In the genomic region with DNA sequence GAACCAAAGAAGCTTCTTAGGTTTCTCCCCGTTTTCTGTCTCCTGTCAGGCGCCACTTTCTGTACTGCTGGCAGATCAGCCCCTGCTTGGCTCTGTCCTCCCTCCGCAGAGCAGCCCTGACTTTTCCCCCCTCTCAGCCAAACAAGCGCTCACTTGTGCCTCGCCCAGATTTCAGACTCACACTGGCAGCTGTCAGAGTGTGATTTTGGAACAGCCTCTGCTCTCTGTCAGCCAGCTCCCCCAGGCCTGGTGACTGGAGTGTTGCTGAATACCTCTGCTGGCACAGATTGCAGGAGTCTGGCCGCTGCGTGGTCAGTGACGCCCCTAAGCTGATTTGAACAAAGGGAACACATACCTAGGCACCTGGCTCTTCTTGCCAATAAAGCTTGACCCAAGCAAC, we compare ENCODE assay signal across 9 mouse cellular contexts. TPM values are rescaled to one million over a fixed set of nuclear protein-coding genes. Genes with fewer than 3 reads are reported as not detected.
A peak's percentile ranks its signal among the peaks of the same experiment; 100 is the strongest.
DNase-seq lines count a peak whose midpoint lies in the region; ATAC-seq and TF ChIP-seq lines count a peak whose summit lies in the region.
"Had no signal": no experiment of that assay in that cellular context is flagged by ENCODE, and none has a peak within 500 bp of the region (broad histone marks: within the 10 kb centered on the region; RNA-seq: fewer than 3 reads in every experiment).

No protein-coding gene starts in this region.

- intact Hi-C loops in gastrocnemius, adult 2 months (cut with DNase I), result no loop called here

- peak overlapping the region; percentile 25 for H3K27ac ChIP-seq in gastrocnemius, adult 2 months
- no peak overlapping the region for H3K27ac ChIP-seq in hindbrain, embryonic 16.5 days (ENCODE audit: low read depth, low read length)
- H3K27ac ChIP-seq in lung, embryonic 16.5 days (ENCODE audit: low read length), result peak overlapping the region; percentile 2; the same call in 1 of the 2 replicates
- H3K27ac ChIP-seq: neural tube, embryonic 13.5 days had no signal

- H3K4me1 ChIP-seq in hindbrain, embryonic 16.5 days (ENCODE audit: control insufficient read depth, insufficient read depth, low read depth, low read length), result peaks cover 5% of the 10 kb centered on the region; the same call in 1 of the 2 replicates
- peaks cover 4% of the 10 kb centered on the region for H3K4me1 ChIP-seq in lung, embryonic 16.5 days (replicated peaks; ENCODE audit: control insufficient read depth, insufficient read depth, low read length)
- H3K4me1 ChIP-seq: neural tube, embryonic 13.5 days had no signal

- H3K9ac ChIP-seq in hindbrain, embryonic 16.5 days (ENCODE audit: low read depth, low read length), result no peak overlapping the region
- no peak overlapping the region for H3K9ac ChIP-seq in lung, embryonic 16.5 days (ENCODE audit: low read length)
- H3K9ac ChIP-seq: neural tube, embryonic 13.5 days had no signal

- peaks cover 2% of the 10 kb centered on the region; the same call in 1 of the 2 replicates for H3K36me3 ChIP-seq in hindbrain, embryonic 16.5 days (ENCODE audit: control insufficient read depth, insufficient read depth, low read length)
- no peaks in the 10 kb centered on the region; the same call in 1 of the 2 replicates for H3K36me3 ChIP-seq in lung, embryonic 16.5 days (ENCODE audit: control insufficient read depth, insufficient read depth, low read length)

- whole genome bisulfite sequencing in hindbrain, embryonic 16.5 days, result 46% methylated on average over 8 of the region's 8 CpGs
- 26% methylated on average over 8 of the region's 8 CpGs for WGBS in lung, embryonic 16.5 days

- peak overlapping the region; percentile 34 for H3K4me3 ChIP-seq in gastrocnemius, adult 2 months
- H3K4me3 ChIP-seq in hindbrain, embryonic 16.5 days (ENCODE audit: low read length), result no peak overlapping the region
- no peak overlapping the region for H3K4me3 ChIP-seq in lung, embryonic 16.5 days (ENCODE audit: low read length)
- H3K4me3 ChIP-seq: neural tube, embryonic 13.5 days had no signal

- peak; percentile 27 for DNase-seq in urinary bladder, postnatal 14 days (ENCODE audit: low spot score)
- no peak for DNase-seq in urinary bladder, adult 18-20 months (ENCODE audit: low spot score in 2 of 2)
- DNase-seq in gastrocnemius, adult 2 months, result peak; percentile 84
- no peak for DNase-seq in spleen, adult 12 weeks (ENCODE audit: low spot score)

- H3K9me3 ChIP-seq in hindbrain, embryonic 16.5 days (ENCODE audit: control insufficient read depth, low read length), result no peaks in the 10 kb centered on the region
- H3K9me3 ChIP-seq in lung, embryonic 16.5 days (ENCODE audit: control insufficient read depth, low read length), result no peaks in the 10 kb centered on the region
- H3K9me3 ChIP-seq: neural tube, embryonic 13.5 days had no signal

- ATAC-seq in hindbrain, embryonic 16.5 days, result peak; percentile 80
- ATAC-seq in lung, embryonic 16.5 days (ENCODE audit: low read depth), result peak; percentile 90
- ATAC-seq in CD4-positive, CD25-positive, alpha-beta regulatory T cell, adult 4 months, result no peak

- TF ChIP-seq CTCF in gastrocnemius, adult 2 months (IDR thresholded peaks at IDR 0.05), result no peak

- H3K4me2 ChIP-seq in hindbrain, embryonic 16.5 days (ENCODE audit: low read length), result no peak overlapping the region
- H3K4me2 ChIP-seq in lung, embryonic 16.5 days (ENCODE audit: low read depth, low read length), result no peak overlapping the region
- H3K4me2 ChIP-seq: neural tube, embryonic 13.5 days had no signal

- no peaks in the 10 kb centered on the region for H3K27me3 ChIP-seq in hindbrain, embryonic 16.5 days (replicated peaks; ENCODE audit: control insufficient read depth, insufficient read depth, low read length)
- H3K27me3 ChIP-seq in lung, embryonic 16.5 days (ENCODE audit: control insufficient read depth, insufficient read depth, low read depth, low read length), result peaks cover 9% of the 10 kb centered on the region; the same call in 1 of the 2 replicates
- H3K27me3 ChIP-seq: neural tube, embryonic 13.5 days had no signal

RNA-seq across cellular contexts. Expression of a gene that starts 9.8 kb away (rescaled TPM):
- total RNA-seq in gastrocnemius, adult 2 months (2021), result not detected
- polyA plus RNA-seq in hindbrain, embryonic 16.5 days (2015; fragmentation: Nextera tagmentation; extraction: Ambion mirVana), result not detected in 2 replicates
- polyA plus RNA-seq in lung, embryonic 16.5 days (2015; fragmentation: Nextera tagmentation; extraction: Ambion mirVana), result not detected in 2 replicates
- not detected for polyA plus RNA-seq in CD4-positive, CD25-positive, alpha-beta regulatory T cell, adult 4 months (2017; shearing (Covaris generic))
- total RNA-seq: gastrocnemius, postnatal 4 days had no signal
- polyA plus RNA-seq: neural tube, embryonic 13.5 days had no signal

RNA-seq across cellular contexts. Expression of a gene that starts 50.1 kb away (rescaled TPM):
- not detected for total RNA-seq in gastrocnemius, adult 2 months (2021)
- polyA plus RNA-seq in hindbrain, embryonic 16.5 days (2015; fragmentation: Nextera tagmentation; extraction: Ambion mirVana), result 28.6 and 30.1 TPM in 2 replicates
- polyA plus RNA-seq in lung, embryonic 16.5 days (2015; fragmentation: Nextera tagmentation; extraction: Ambion mirVana), result 0.67 and 0.77 TPM in 2 replicates
- polyA plus RNA-seq in CD4-positive, CD25-positive, alpha-beta regulatory T cell, adult 4 months (2017; shearing (Covaris generic)), result under 1 TPM; 0.05 to 0.11 TPM

RNA-seq across cellular contexts. Expression of a gene that starts 50.2 kb away (rescaled TPM):
- total RNA-seq in gastrocnemius, adult 2 months (2021), result 1 to 10 TPM; 9.0 to 9.1 TPM
- 14.1 and 15.2 TPM in 2 replicates for polyA plus RNA-seq in hindbrain, embryonic 16.5 days (2015; fragmentation: Nextera tagmentation; extraction: Ambion mirVana)
- 13.9 and 14.1 TPM in 2 replicates for polyA plus RNA-seq in lung, embryonic 16.5 days (2015; fragmentation: Nextera tagmentation; extraction: Ambion mirVana)
- 10 to 100 TPM; 24.2 to 27.3 TPM for polyA plus RNA-seq in CD4-positive, CD25-positive, alpha-beta regulatory T cell, adult 4 months (2017; shearing (Covaris generic))

Comparison
In these comparisons a context has a peak if more than half of its experiments do, and no peak if none do; other contexts are left out.
1. DNase-seq: peak in urinary bladder, postnatal 14 days (single experiment) and gastrocnemius, adult 2 months (single experiment); none in urinary bladder, adult 18-20 months (0 of 2) and spleen, adult 12 weeks (single experiment).
2. RNA of a gene that starts 50.1 kb away (polyA plus RNA-seq): 28.6 to 30.1 TPM in hindbrain, embryonic 16.5 days; 0.67 to 0.77 TPM in lung, embryonic 16.5 days and 0.05 to 0.11 TPM in CD4-positive, CD25-positive, alpha-beta regulatory T cell, adult 4 months; every median in the first group is over 10 times any median in the second.